ENCODE assay signal across 16 mouse cellular contexts in genomic region chr2:10004960-10005621, GRCm38 (mm10). TPM values are rescaled to one million over a fixed set of nuclear protein-coding genes. Genes with fewer than 3 reads are reported as not detected.
DNase-seq lines count a peak whose midpoint lies in the region; ATAC-seq and TF ChIP-seq lines count a peak whose summit lies in the region.
"Had no signal": no experiment of that assay in that cellular context is flagged by ENCODE, and none has a peak within 500 bp of the region (broad histone marks: within the 10 kb centered on the region; RNA-seq: fewer than 3 reads in every experiment).

No protein-coding gene starts in this region.

- H3K27ac ChIP-seq in heart, embryonic 15.5 days = peak overlapping the region; percentile 55
- no peak overlapping the region; the same call in 1 of the 2 replicates for H3K27ac ChIP-seq in kidney, postnatal 0 days
- H3K27ac ChIP-seq: embryonic facial prominence, embryonic 15.5 days; forebrain, embryonic 12.5 days; limb, embryonic 15.5 days; midbrain, embryonic 15.5 days had no signal

- ATAC-seq in heart, embryonic 15.5 days (replicated peaks; ENCODE audit: insufficient number of reproducible peaks, insufficient read depth, low FRiP score, low read depth) = peak; percentile 53; the same call in 1 of the 2 replicates
- ATAC-seq in kidney, postnatal 0 days (replicated peaks; ENCODE audit: low FRiP score, low read depth) = peak; percentile 61; the same call in 1 of the 2 replicates
- ATAC-seq: activated CD4-positive, CD25-positive, alpha-beta regulatory T cell, adult 4 months; inflammation-experienced regulatory T-cells, adult 6 months; midbrain, embryonic 15.5 days had no signal

- no peak overlapping the region for H3K4me2 ChIP-seq in heart, embryonic 15.5 days
- no peak overlapping the region for H3K4me2 ChIP-seq in kidney, postnatal 0 days (ENCODE audit: low read length)
- H3K4me2 ChIP-seq: embryonic facial prominence, embryonic 15.5 days; forebrain, embryonic 12.5 days; limb, embryonic 15.5 days; lung, embryonic 14.5 days; midbrain, embryonic 15.5 days had no signal

- DNase-seq in heart, adult 9 months (ENCODE audit: low spot score in 2 of 2) = no peak
- peak; percentile 14 for DNase-seq in lung, postnatal 36 days
- no peak for DNase-seq in lung, postnatal 14 days
- DNase-seq in kidney, postnatal 0 days (ENCODE audit: low spot score) = no peak
- no peak for DNase-seq in spleen, postnatal 14 days (ENCODE audit: low spot score in 2 of 2)
- no peak for DNase-seq in frontal cortex, postnatal 14 days (ENCODE audit: low spot score in 2 of 2)
- DNase-seq: adrenal gland, postnatal 36 days; lung, embryonic 14.5 days; thymus, postnatal 36 days had no signal

- H3K9ac ChIP-seq in heart, embryonic 15.5 days = no peak overlapping the region
- no peak overlapping the region for H3K9ac ChIP-seq in kidney, postnatal 0 days (ENCODE audit: low read depth, low read length)
- H3K9ac ChIP-seq: embryonic facial prominence, embryonic 15.5 days; forebrain, embryonic 12.5 days; limb, embryonic 15.5 days; lung, embryonic 14.5 days; midbrain, embryonic 15.5 days had no signal

- peaks cover 22% of the 10 kb centered on the region for H3K4me1 ChIP-seq in heart, embryonic 15.5 days (replicated peaks)
- 0 out of 2 replicates have a peak, but pooled peaks cover 2% of the 10 kb centered on the region for H3K4me1 ChIP-seq in kidney, postnatal 0 days (replicated peaks; ENCODE audit: insufficient read depth, low read length)

- 0 out of 2 replicates have a peak, but pooled peaks have one; percentile 17 for TF ChIP-seq CTCF in kidney, postnatal 0 days (IDR thresholded peaks at IDR 0.05; ENCODE audit: low read depth)

- no peaks in the 10 kb centered on the region for H3K9me3 ChIP-seq in heart, embryonic 15.5 days (replicated peaks)
- H3K9me3 ChIP-seq in kidney, postnatal 0 days (replicated peaks; ENCODE audit: low read length) = no peaks in the 10 kb centered on the region
- H3K9me3 ChIP-seq: embryonic facial prominence, embryonic 15.5 days; forebrain, embryonic 12.5 days; limb, embryonic 15.5 days; midbrain, embryonic 15.5 days had no signal

- no peaks in the 10 kb centered on the region for H3K36me3 ChIP-seq in heart, embryonic 15.5 days
- H3K36me3 ChIP-seq in kidney, postnatal 0 days (ENCODE audit: insufficient read depth, low read length) = no peaks in the 10 kb centered on the region
- H3K36me3 ChIP-seq: embryonic facial prominence, embryonic 15.5 days; forebrain, embryonic 12.5 days; limb, embryonic 15.5 days; midbrain, embryonic 15.5 days had no signal

- no peak overlapping the region for H3K4me3 ChIP-seq in heart, embryonic 15.5 days
- no peak overlapping the region for H3K4me3 ChIP-seq in kidney, postnatal 0 days (replicated peaks; ENCODE audit: low read depth, low read length)
- H3K4me3 ChIP-seq: embryonic facial prominence, embryonic 15.5 days; forebrain, embryonic 12.5 days; limb, embryonic 15.5 days; midbrain, embryonic 15.5 days had no signal

- WGBS in heart, embryonic 15.5 days = 63% methylated on average over 8 of the region's 8 CpGs
- WGBS in kidney, postnatal 0 days = 81% methylated on average over 8 of the region's 8 CpGs

- no peaks in the 10 kb centered on the region for H3K27me3 ChIP-seq in heart, embryonic 15.5 days
- no peaks in the 10 kb centered on the region for H3K27me3 ChIP-seq in kidney, postnatal 0 days (ENCODE audit: insufficient read depth, low read length)
- H3K27me3 ChIP-seq: embryonic facial prominence, embryonic 15.5 days; forebrain, embryonic 12.5 days; limb, embryonic 15.5 days; midbrain, embryonic 15.5 days had no signal

RNA-seq across cellular contexts. Expression of gene Taf3, which starts 43.3 kb away (rescaled TPM):
- polyA plus RNA-seq in heart, embryonic 15.5 days (2015; fragmentation: Nextera tagmentation; extraction: Ambion mirVana) = 7.8 and 8.6 TPM in 2 replicates
- polyA plus RNA-seq in kidney, postnatal 0 days (2015; fragmentation: Nextera tagmentation; extraction: Ambion mirVana) = 12.6 and 13.7 TPM in 2 replicates
